Mouse (Mus musculus): ENCODE results near the gene Nmnat2. TPM values are rescaled to one million over a fixed set of nuclear protein-coding genes. Genes with fewer than 3 reads are reported as not detected.
A peak's percentile ranks its signal among the peaks of the same experiment; 100 is the strongest.

Nmnat2 gene
- total and polyA plus RNA-seq, 3 experiments, result 1.3 to 2.8 TPM; not detected in 1

GRCm38 (mm10) chr1:153013541-153014288 lies 58.9 kb downstream of the Nmnat2 start (continued):
- TF ChIP-seq ELF1 (IDR thresholded peaks at IDR 0.05; ENCODE audit: low read depth, low read length), result no peak
- 0 out of 2 replicates have a peak, but pooled peaks have one; percentile 47 for TF ChIP-seq SIN3A (IDR thresholded peaks at IDR 0.05; ENCODE audit: low read length)
- TF ChIP-seq SMC3 (IDR thresholded peaks at IDR 0.05; ENCODE audit: low read depth, low read length), result no peak
- peak; percentile 77 for TF ChIP-seq ZNF384 (IDR thresholded peaks at IDR 0.05; ENCODE audit: low read depth, low read length)
- no peak for TF ChIP-seq CHD1 (IDR thresholded peaks at IDR 0.05; ENCODE audit: low read depth, low read length)
- TF ChIP-seq ETS1 (IDR thresholded peaks at IDR 0.05; ENCODE audit: low read depth, low read length), result peak; percentile 76
- TF ChIP-seq E2F4 (IDR thresholded peaks at IDR 0.05; ENCODE audit: borderline replicate concordance, low read depth, low read length), result no peak
- TF ChIP-seq NELFE (IDR thresholded peaks at IDR 0.05; ENCODE audit: low read depth, low read length), result no peak
- no peak for TF ChIP-seq HCFC1 (IDR thresholded peaks at IDR 0.05; ENCODE audit: low read depth, low read length)
- TF ChIP-seq USF1 (IDR thresholded peaks at IDR 0.05; ENCODE audit: low read depth, low read length), result no peak
- no peak for TF ChIP-seq KAT2A (conservative IDR thresholded peaks at IDR 0.05; ENCODE audit: low read depth, low read length)
- peak; percentile 48; the same call in 1 of the 2 replicates for TF ChIP-seq MYC (IDR thresholded peaks at IDR 0.05; ENCODE audit: low read depth, low read length)
- no peak for TF ChIP-seq ZKSCAN1 (IDR thresholded peaks at IDR 0.05; ENCODE audit: low read depth, low read length)
- TF ChIP-seq CTCF (IDR thresholded peaks at IDR 0.05 in 2 of 3, conservative IDR thresholded peaks at IDR 0.05 in 1 of 3; ENCODE audit: control insufficient read depth in 1 of 3, insufficient read depth in 1 of 3, low read depth in 2 of 3, low read length in 3 of 3, poor library complexity in 1 of 3, severe bottlenecking in 1 of 3), result no peak
- no peak for TF ChIP-seq GABPA (IDR thresholded peaks at IDR 0.05; ENCODE audit: low read depth, low read length)
- TF ChIP-seq UBTF (IDR thresholded peaks at IDR 0.05; ENCODE audit: borderline replicate concordance, insufficient read depth, low read depth, low read length), result no peak
- TF ChIP-seq POLR2A (IDR thresholded peaks at IDR 0.05; ENCODE audit: control insufficient read depth in 1 of 2, insufficient read depth in 1 of 2, low read depth in 1 of 2, low read length in 2 of 2, poor library complexity in 1 of 2), result no peak
- no peak for TF ChIP-seq RAD21 (IDR thresholded peaks at IDR 0.05; ENCODE audit: low read depth, low read length)
- peak; percentile 46 to 61; a peak in 2 of 4 replicates for TF ChIP-seq EP300 (IDR thresholded peaks at IDR 0.05; ENCODE audit: low read depth in 1 of 2, low read length in 2 of 2)
- peak; percentile 23 for TF ChIP-seq MAX (IDR thresholded peaks at IDR 0.05; ENCODE audit: low read length)
- TF ChIP-seq POLR2AphosphoS5 (IDR thresholded peaks at IDR 0.05; ENCODE audit: borderline replicate concordance, low read depth, low read length), result no peak
- TF ChIP-seq NRF1 (IDR thresholded peaks at IDR 0.05; ENCODE audit: insufficient read depth, low read depth, low read length, poor library complexity, severe bottlenecking), result no peak

Measured in MEL (cell line).